Mouse (Mus musculus): Measurements from ENCODE around the gene Klk4. TPM values are rescaled to one million over a fixed set of nuclear protein-coding genes. Genes with fewer than 3 reads are reported as not detected.

The Klk4 gene
- total and polyA plus RNA-seq, 3 experiments: not detected

DNA sequence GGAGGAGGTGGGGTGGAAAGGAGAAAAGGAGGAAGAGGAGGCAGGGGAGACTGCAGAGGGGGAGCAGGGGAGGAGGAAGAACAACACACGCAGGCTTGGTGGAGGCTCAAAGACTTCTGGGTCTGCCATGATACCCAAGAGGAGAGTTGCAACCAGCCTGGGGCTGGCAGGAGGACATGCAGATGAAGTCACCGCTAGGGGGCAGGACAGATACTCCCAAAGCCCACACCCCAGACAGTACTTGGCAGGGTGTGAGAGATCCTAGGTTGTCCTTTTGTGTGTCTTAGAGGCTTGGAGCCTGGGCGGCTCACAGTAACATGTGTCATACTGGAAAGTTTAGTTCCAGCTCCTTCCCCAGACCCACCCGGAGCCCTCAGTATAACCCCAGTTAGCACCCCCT lies 47.6 kb downstream of the Klk4 start:
- Histone ChIP-seq H3K36me3 (replicated peaks in 1 of 2; ENCODE audit: control insufficient read depth in 1 of 2, insufficient read depth in 1 of 2, low read length in 1 of 2) (no peaks in the 10 kb centered on the region), H3K27ac (ENCODE audit: insufficient read depth, low read depth) (no peak overlapping the region), H3K9me3 (replicated peaks; ENCODE audit: low read length) (no peaks in the 10 kb centered on the region), H3K4me2 (ENCODE audit: insufficient read depth, low read depth, poor library complexity, severe bottlenecking) (no peak overlapping the region), H3K9ac (ENCODE audit: insufficient read depth, low read depth) (no peak overlapping the region), H3K79me2 (replicated peaks; ENCODE audit: control insufficient read depth, extremely low read depth, insufficient read depth, poor library complexity, severe bottlenecking) (no peaks in the 10 kb centered on the region), H3K4me1 (ENCODE audit: control insufficient read depth in 1 of 2, insufficient read depth in 2 of 2) (no peaks in the 10 kb centered on the region), H3K27me3 (replicated peaks) (peaks cover 51% of the 10 kb centered on the region), H3K4me3 (replicated peaks in 1 of 3; ENCODE audit: low read depth in 2 of 3, low read length in 2 of 3, poor library complexity in 1 of 3) (no peak overlapping the region)
- TF ChIP-seq USF2 (conservative IDR thresholded peaks at IDR 0.05; ENCODE audit: low read depth, low read length): no peak
- peak; percentile 41 to 71; a peak in 3 of 4 replicates for TF ChIP-seq CTCF (conservative IDR thresholded peaks at IDR 0.05 in 1 of 2, IDR thresholded peaks at IDR 0.05 in 1 of 2; ENCODE audit: low read depth in 2 of 2, low read length in 2 of 2)
- TF ChIP-seq ZKSCAN1 (IDR thresholded peaks at IDR 0.05; ENCODE audit: borderline replicate concordance, low read depth, low read length): no peak
- no peak for TF ChIP-seq MYC (IDR thresholded peaks at IDR 0.05; ENCODE audit: low read depth, low read length)
- peak; percentile 78 for TF ChIP-seq SMC3 (IDR thresholded peaks at IDR 0.05; ENCODE audit: low read depth, low read length)
- TF ChIP-seq CHD2 (IDR thresholded peaks at IDR 0.05; ENCODE audit: low read length): no peak
- no peak for TF ChIP-seq MAZ (IDR thresholded peaks at IDR 0.05; ENCODE audit: low read depth, low read length)
- TF ChIP-seq TBP (conservative IDR thresholded peaks at IDR 0.05; ENCODE audit: low read depth, low read length): no peak
- no peak for TF ChIP-seq ETS1 (conservative IDR thresholded peaks at IDR 0.05; ENCODE audit: low read depth, low read length)
- TF ChIP-seq RAD21 (IDR thresholded peaks at IDR 0.05; ENCODE audit: low read depth, low read length): peak; percentile 74
- no peak for TF ChIP-seq IRF4 (IDR thresholded peaks at IDR 0.05; ENCODE audit: low read depth, low read length)
- TF ChIP-seq ELF1 (IDR thresholded peaks at IDR 0.05; ENCODE audit: low read depth, low read length): no peak
- no peak for TF ChIP-seq POLR2AphosphoS2 (IDR thresholded peaks at IDR 0.05; ENCODE audit: low read depth, low read length)
- TF ChIP-seq KAT2A (IDR thresholded peaks at IDR 0.05; ENCODE audit: insufficient replicate concordance, low read length): no peak
- TF ChIP-seq UBTF (IDR thresholded peaks at IDR 0.05; ENCODE audit: low read depth, low read length): no peak
- in situ Hi-C loops (cut with MboI; ENCODE audit: low pct_ligation_motif_present, low pct_unique_long_range_greater_than_20kb, low sequenced_read_pairs) (no loop called here), dilution Hi-C loops (cut with MboI; ENCODE audit: extremely low pct_ligation_motif_present, extremely low pct_unique_long_range_greater_than_20kb, low sequenced_read_pairs) (no loop called here)
- DNase-seq (ENCODE audit: extremely low read depth): peak; percentile 78

DNA sequence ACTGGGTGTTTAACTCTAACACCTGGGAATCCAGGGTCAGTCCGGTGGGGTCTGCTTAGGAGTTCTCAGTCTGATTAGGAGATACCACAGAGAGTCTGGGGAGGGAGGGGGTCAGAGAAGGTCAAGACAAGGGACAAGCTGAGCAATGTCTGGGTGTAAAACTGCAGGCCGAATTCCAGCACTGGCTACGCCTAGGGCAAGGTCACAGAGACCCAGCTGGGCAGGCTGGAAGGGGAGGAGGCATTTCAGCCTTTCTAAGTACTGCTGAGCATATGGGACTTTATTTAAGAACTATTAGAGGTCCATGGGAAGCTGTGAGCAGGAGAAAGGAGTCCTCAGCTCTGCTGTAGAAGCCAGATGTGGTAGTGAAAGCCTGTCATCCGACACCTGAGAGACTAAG lies 51.4 kb downstream of the Klk4 start:
- TF ChIP-seq POLR2A (IDR thresholded peaks at IDR 0.05; ENCODE audit: low read depth, low read length) (no peak), CHD2 (IDR thresholded peaks at IDR 0.05; ENCODE audit: low read length) (no peak), TBP (conservative IDR thresholded peaks at IDR 0.05; ENCODE audit: low read depth, low read length) (no peak), SIN3A (IDR thresholded peaks at IDR 0.05; ENCODE audit: low read length) (no peak), PAX5 (IDR thresholded peaks at IDR 0.05; ENCODE audit: low read length) (no peak), ZC3H11A (IDR thresholded peaks at IDR 0.05; ENCODE audit: low read depth, low read length) (no peak)
- Histone ChIP-seq H3K9me3 (replicated peaks; ENCODE audit: low read length) (no peaks in the 10 kb centered on the region), H3K4me1 (ENCODE audit: control insufficient read depth in 1 of 2, insufficient read depth in 2 of 2) (no peaks in the 10 kb centered on the region), H3K4me3 (replicated peaks in 1 of 3; ENCODE audit: low read depth in 2 of 3, low read length in 2 of 3, poor library complexity in 1 of 3) (no peak overlapping the region), H3K79me2 (replicated peaks; ENCODE audit: control insufficient read depth, extremely low read depth, insufficient read depth, poor library complexity, severe bottlenecking) (no peaks in the 10 kb centered on the region), H3K27me3 (replicated peaks) (peaks cover 47% of the 10 kb centered on the region), H3K36me3 (replicated peaks in 1 of 2; ENCODE audit: control insufficient read depth in 1 of 2, insufficient read depth in 1 of 2, low read length in 1 of 2) (no peaks in the 10 kb centered on the region), H3K27ac (ENCODE audit: insufficient read depth, low read depth) (no peak overlapping the region), H3K9ac (ENCODE audit: insufficient read depth, low read depth) (no peak overlapping the region), H3K4me2 (ENCODE audit: insufficient read depth, low read depth, poor library complexity, severe bottlenecking) (no peak overlapping the region)
- dilution Hi-C loops (cut with MboI; ENCODE audit: extremely low pct_ligation_motif_present, extremely low pct_unique_long_range_greater_than_20kb, low sequenced_read_pairs): no loop called here
- DNase-seq (ENCODE audit: extremely low read depth): no peak
- in situ Hi-C loops (cut with MboI; ENCODE audit: low pct_ligation_motif_present, low pct_unique_long_range_greater_than_20kb, low sequenced_read_pairs): loop anchor here (10.0 kb wide), 1 partner anchor 292 kb away; the partner anchor contains the start of gene Klk1
